Mouse (Mus musculus) hindbrain, embryonic 13.5 days (tissue): Measurements from ENCODE around the gene Cd80. TPM values are rescaled to one million over a fixed set of nuclear protein-coding genes. Genes with fewer than 3 reads are reported as not detected.

Experiments used
- ATAC-seq: fragments of 200-750 bp; cut with Nextera tagmentation; 2 replicates; pipeline ENCODE4 v1.8.0; 2017; ENCODE audit warnings: moderate TSS enrichment; ENCODE audit not compliant: low FRiP score
- H3K27ac ChIP-seq: fragments of 300-500 bp; sonication (generic); 2 replicates; pipeline ENCODE4 v1.5.1; 2015; ENCODE audit warnings: inconsistent platforms, mild to moderate bottlenecking, moderate library complexity
- H3K27me3 ChIP-seq: fragments of 300-500 bp; sonication (generic); 2 replicates; pipeline ENCODE4 v1.6.1; 2015; ENCODE audit warnings: mild to moderate bottlenecking, inconsistent platforms
- H3K36me3 ChIP-seq: fragments of 300-500 bp; sonication (generic); 2 replicates; pipeline ENCODE4 v1.6.1; 2015; ENCODE audit warnings: mild to moderate bottlenecking, inconsistent platforms
- H3K4me1 ChIP-seq: fragments of 300-500 bp; sonication (generic); replicated peaks from 2 replicates; pipeline ENCODE4 v1.6.1; 2015; ENCODE audit warnings: inconsistent platforms
- H3K4me2 ChIP-seq: fragments of 300-500 bp; sonication (generic); 2 replicates; pipeline ENCODE4 v1.6.1; 2015; ENCODE audit warnings: inconsistent platforms, mild to moderate bottlenecking, moderate library complexity
- H3K4me3 ChIP-seq: fragments of 300-500 bp; sonication (generic); 2 replicates; pipeline ENCODE4 v1.5.1; 2015; ENCODE audit warnings: mild to moderate bottlenecking, inconsistent platforms
- H3K9ac ChIP-seq: fragments of 300-500 bp; sonication (generic); 2 replicates; pipeline ENCODE4 v1.6.1; 2015; ENCODE audit warnings: mild to moderate bottlenecking, inconsistent platforms
- H3K9me3 ChIP-seq: fragments of 300-500 bp; sonication (generic); 2 replicates; pipeline ENCODE4 v1.6.1; 2016; ENCODE audit warnings: inconsistent platforms
- WGBS: fragments of 180-500 bp; shearing (Covaris S2); methylation state at CpG from one replicate; pipeline ENCODE4 v1.1.7; 2015; 5-methylcytosine and 5-hydroxymethylcytosine counted together
- polyA plus RNA-seq: library from polyadenylated mRNA; unstranded; fragments of >200 nt; fragmentation: Nextera tagmentation; extraction: Ambion mirVana; gene quantifications from 2 replicates; pipeline ENCODE4 v1.2.1, GENCODE M21; 2015

Cd80 gene
- polyA plus RNA-seq, 1 experiment from 2014 or later: 0.55 TPM

GRCm38 (mm10) chr16:38467091-38467916, 11.9 kb downstream of the Cd80 start:
- no peak for ATAC-seq
- WGBS: 88% methylated on average over 13 of the region's 13 CpGs
- Histone ChIP-seq H3K4me2 (no peak overlapping the region), H3K9ac (no peak overlapping the region), H3K4me3 (no peak overlapping the region), H3K27ac (no peak overlapping the region), H3K4me1 (no peaks in the 10 kb centered on the region), H3K27me3 (no peaks in the 10 kb centered on the region), H3K36me3 (no peaks in the 10 kb centered on the region), H3K9me3 (no peaks in the 10 kb centered on the region)

GRCm38 (mm10) chr16:38467917-38468705, 12.8 kb downstream of the Cd80 start:
- Histone ChIP-seq H3K4me2 (no peak overlapping the region), H3K4me1 (no peaks in the 10 kb centered on the region), H3K4me3 (no peak overlapping the region), H3K36me3 (no peaks in the 10 kb centered on the region), H3K27ac (no peak overlapping the region), H3K9ac (no peak overlapping the region), H3K27me3 (no peaks in the 10 kb centered on the region), H3K9me3 (no peaks in the 10 kb centered on the region)
- no peak for ATAC-seq
- WGBS: 79% methylated on average over 8 of the region's 8 CpGs

GRCm38 (mm10) chr16:38468706-38469018, 13.3 kb downstream of the Cd80 start:
- Histone ChIP-seq H3K4me2 (no peak overlapping the region), H3K4me3 (no peak overlapping the region), H3K9me3 (no peaks in the 10 kb centered on the region), H3K27me3 (no peaks in the 10 kb centered on the region), H3K27ac (no peak overlapping the region), H3K4me1 (no peaks in the 10 kb centered on the region), H3K36me3 (no peaks in the 10 kb centered on the region), H3K9ac (no peak overlapping the region)
- no peak for ATAC-seq
- WGBS: 39% methylated on average over 3 of the region's 3 CpGs

GRCm38 (mm10) chr16:38469437-38469836, 14.1 kb downstream of the Cd80 start:
- ATAC-seq: no peak
- Histone ChIP-seq H3K9me3 (no peaks in the 10 kb centered on the region), H3K27ac (no peak overlapping the region), H3K4me3 (no peak overlapping the region), H3K4me1 (no peaks in the 10 kb centered on the region), H3K4me2 (no peak overlapping the region), H3K36me3 (no peaks in the 10 kb centered on the region), H3K9ac (no peak overlapping the region), H3K27me3 (0 out of 2 replicates have a peak, but pooled peaks cover 4% of the 10 kb centered on the region)
- WGBS: 70% methylated on average over 8 of the region's 8 CpGs

GRCm38 (mm10) chr16:38471697-38472506, 16.5 kb downstream of the Cd80 start:
- no peaks in the 10 kb centered on the region for H3K9me3 ChIP-seq
- ATAC-seq: no peak
- no peak overlapping the region for H3K4me2 ChIP-seq
- H3K27me3 ChIP-seq: 0 out of 2 replicates have a peak, but pooled peaks cover 7% of the 10 kb centered on the region
- peaks cover 9% of the 10 kb centered on the region for H3K4me1 ChIP-seq
- H3K9ac ChIP-seq: no peak overlapping the region
- no peak overlapping the region for H3K4me3 ChIP-seq
- WGBS: 66% methylated on average over 11 of the region's 11 CpGs
- no peak overlapping the region for H3K27ac ChIP-seq
- H3K36me3 ChIP-seq: no peaks in the 10 kb centered on the region

GRCm38 (mm10) chr16:38472507-38472873, 17.1 kb downstream of the Cd80 start:
- no peak for ATAC-seq
- no peaks in the 10 kb centered on the region for H3K9me3 ChIP-seq
- H3K4me1 ChIP-seq: peaks cover 13% of the 10 kb centered on the region
- no peak overlapping the region for H3K4me3 ChIP-seq
- no peak overlapping the region for H3K4me2 ChIP-seq
- H3K36me3 ChIP-seq: no peaks in the 10 kb centered on the region
- 0 out of 2 replicates have a peak, but pooled peaks cover 7% of the 10 kb centered on the region for H3K27me3 ChIP-seq
- 95% methylated on average over 5 of the region's 5 CpGs for WGBS
- H3K9ac ChIP-seq: no peak overlapping the region
- no peak overlapping the region for H3K27ac ChIP-seq

GRCm38 (mm10) chr16:38473661-38474060, 18.3 kb downstream of the Cd80 start:
- no peak overlapping the region for H3K4me3 ChIP-seq
- H3K9ac ChIP-seq: no peak overlapping the region
- no peak for ATAC-seq
- peaks cover 13% of the 10 kb centered on the region for H3K4me1 ChIP-seq
- H3K27ac ChIP-seq: no peak overlapping the region
- 0 out of 2 replicates have a peak, but pooled peaks cover 7% of the 10 kb centered on the region for H3K27me3 ChIP-seq
- H3K4me2 ChIP-seq: no peak overlapping the region
- H3K36me3 ChIP-seq: no peaks in the 10 kb centered on the region
- 92% methylated on average over 5 of the region's 5 CpGs for WGBS
- no peaks in the 10 kb centered on the region for H3K9me3 ChIP-seq

GRCm38 (mm10) chr16:38474677-38475286, 19.4 kb downstream of the Cd80 start:
- no peak for ATAC-seq
- 92% methylated on average over 9 of the region's 9 CpGs for WGBS

GRCm38 (mm10) chr16:38475681-38476311, 20.4 kb downstream of the Cd80 start:
- peaks cover 13% of the 10 kb centered on the region for H3K4me1 ChIP-seq
- no peak overlapping the region for H3K9ac ChIP-seq
- no peaks in the 10 kb centered on the region for H3K36me3 ChIP-seq
- H3K9me3 ChIP-seq: no peaks in the 10 kb centered on the region
- peaks cover 7% of the 10 kb centered on the region; the same call in 1 of the 2 replicates for H3K27me3 ChIP-seq
- peak overlapping the region; percentile 71 for H3K4me2 ChIP-seq
- WGBS: 58% methylated on average over 4 of the region's 4 CpGs
- ATAC-seq: no peak
- no peak overlapping the region for H3K27ac ChIP-seq
- H3K4me3 ChIP-seq: peak overlapping the region; percentile 41

More at GRCm38 (mm10) chr16:38474677-38475286, 19.4 kb downstream of the Cd80 start:
- Histone ChIP-seq H3K4me1 (peaks cover 13% of the 10 kb centered on the region), H3K27ac (no peak overlapping the region), H3K9me3 (no peaks in the 10 kb centered on the region), H3K4me3 (no peak overlapping the region), H3K36me3 (no peaks in the 10 kb centered on the region), H3K27me3 (0 out of 2 replicates have a peak, but pooled peaks cover 7% of the 10 kb centered on the region), H3K4me2 (no peak overlapping the region), H3K9ac (no peak overlapping the region)

GRCm38 (mm10) chr16:38476312-38477240, 21.2 kb downstream of the Cd80 start:
- peak; percentile 57 for ATAC-seq
- H3K4me1 ChIP-seq: peaks cover 13% of the 10 kb centered on the region
- 7% methylated on average over 34 of the region's 34 CpGs for WGBS
- H3K27ac ChIP-seq: no peak overlapping the region
- no peaks in the 10 kb centered on the region for H3K9me3 ChIP-seq
- peak overlapping the region; percentile 71 for H3K4me2 ChIP-seq
- peak overlapping the region; percentile 68 for H3K9ac ChIP-seq
- H3K36me3 ChIP-seq: no peaks in the 10 kb centered on the region
- peak overlapping the region; percentile 41 for H3K4me3 ChIP-seq
- H3K27me3 ChIP-seq: peaks cover 12% of the 10 kb centered on the region; the same call in 1 of the 2 replicates
